Mouse (Mus musculus) left cerebral cortex, postnatal 4 days (tissue): ENCODE measurements at regions not wholly inside any gene's neighbourhood (a gene's known extent, or its start where the extent isn't known, plus 50 kb on each side); places are given as distances from the start of the nearest gene placed in this dataset.
"Not testable (repeated sequence)": the region's sequence is repeated elsewhere in the genome, so short reads cannot be mapped to it uniquely, and the experiment has no call there.

Source experiments
- DNase-seq: peaks from one replicate; pipeline ENCODE4 v3.0.0-alpha.2; 2022
- intact Hi-C: fragments of 180-260 bp; cut with DNase I; formaldehyde crosslinking; loops from one replicate; pipeline ENCODE4 v1.15.1; 2025

DNA sequence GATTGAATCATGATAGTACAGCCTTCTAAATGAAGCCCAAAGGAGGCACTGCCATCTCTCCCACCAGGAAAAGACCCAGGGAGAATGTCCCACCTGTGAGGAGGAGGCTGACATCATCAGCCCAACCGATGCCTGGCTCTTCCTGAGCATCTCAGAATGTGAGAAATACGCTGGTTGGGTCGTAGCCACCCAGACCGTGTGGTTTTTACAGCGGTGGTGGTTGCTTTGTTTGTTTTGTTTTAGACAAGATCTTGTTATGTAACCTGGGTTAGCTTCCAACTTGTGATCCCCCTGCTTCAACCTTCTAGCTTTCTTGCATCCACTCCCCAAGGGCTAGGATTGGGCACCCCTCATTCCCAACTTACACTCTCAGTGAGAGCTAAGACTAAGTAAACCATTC lies 122.0 kb upstream of the Klf3 start:
- intact Hi-C loops: no loop called here
- no peak for DNase-seq

DNA sequence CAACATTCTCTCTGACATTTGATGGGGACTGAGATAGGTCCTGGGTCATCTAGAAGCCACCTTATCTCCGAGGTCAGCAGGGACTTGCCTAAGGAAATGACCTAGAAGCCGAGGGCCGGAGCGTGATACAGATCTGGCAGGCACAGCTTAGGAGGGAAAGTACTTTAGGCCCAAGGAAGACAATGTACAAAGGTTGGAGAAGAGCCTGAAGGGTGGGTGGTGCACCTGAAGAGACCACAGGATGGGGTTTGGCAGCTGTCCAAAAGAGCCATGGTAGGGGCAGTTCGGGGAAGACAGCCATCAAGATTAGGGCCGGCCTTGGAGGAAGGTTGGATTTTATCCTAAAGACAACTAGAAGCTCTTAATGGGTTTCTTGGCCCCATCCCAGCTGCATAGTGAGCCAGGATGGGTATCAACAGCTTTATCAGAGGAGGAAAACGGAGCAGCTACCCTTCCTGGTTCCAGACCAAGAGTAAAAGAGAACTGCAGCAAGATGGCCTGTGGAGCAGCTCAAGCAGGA lies 120.8 kb upstream of the Klf3 start:
- intact Hi-C loops: no loop called here
- peak; percentile 20 for DNase-seq

DNA sequence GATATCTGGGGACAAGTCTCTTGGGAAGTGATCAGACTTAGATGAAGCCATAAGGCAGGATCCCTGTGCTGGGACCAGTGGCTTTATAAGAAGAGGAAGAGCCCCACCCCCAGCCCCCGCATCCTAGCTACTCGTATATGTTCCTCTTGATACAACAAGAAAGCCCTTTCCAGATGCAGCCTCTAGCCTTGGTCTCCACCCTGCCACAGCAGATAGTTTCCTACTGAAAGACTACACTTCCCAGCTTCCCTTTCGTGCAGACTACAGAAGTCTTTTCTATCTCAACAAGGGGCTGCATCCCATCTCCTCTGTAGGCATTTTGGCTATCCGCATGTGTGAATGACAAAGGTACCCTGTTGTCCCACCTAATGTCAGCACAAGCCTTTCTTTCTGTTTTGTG lies 119.8 kb upstream of the Klf3 start:
- intact Hi-C loops: no loop called here
- no peak for DNase-seq

DNA sequence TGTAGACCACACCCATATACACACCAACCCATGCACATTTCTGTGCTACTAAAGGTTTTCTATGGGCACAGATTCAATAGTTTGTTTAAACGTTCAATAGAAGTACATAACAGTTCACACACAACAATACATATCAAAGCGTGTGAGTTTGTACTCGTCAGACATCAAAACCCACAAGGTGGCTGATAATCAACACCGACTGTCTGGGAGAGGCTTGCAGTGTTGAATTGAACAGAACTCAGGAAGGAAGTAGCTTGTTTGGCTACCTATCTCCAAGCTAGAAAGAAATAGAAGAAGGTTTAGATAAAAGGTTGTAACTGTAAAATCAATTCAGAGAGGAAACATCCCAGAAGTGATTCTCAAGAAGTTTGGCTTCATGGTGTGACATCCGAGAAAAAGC lies 118.9 kb upstream of the Klf3 start:
- intact Hi-C loops: no loop called here
- no peak for DNase-seq

DNA sequence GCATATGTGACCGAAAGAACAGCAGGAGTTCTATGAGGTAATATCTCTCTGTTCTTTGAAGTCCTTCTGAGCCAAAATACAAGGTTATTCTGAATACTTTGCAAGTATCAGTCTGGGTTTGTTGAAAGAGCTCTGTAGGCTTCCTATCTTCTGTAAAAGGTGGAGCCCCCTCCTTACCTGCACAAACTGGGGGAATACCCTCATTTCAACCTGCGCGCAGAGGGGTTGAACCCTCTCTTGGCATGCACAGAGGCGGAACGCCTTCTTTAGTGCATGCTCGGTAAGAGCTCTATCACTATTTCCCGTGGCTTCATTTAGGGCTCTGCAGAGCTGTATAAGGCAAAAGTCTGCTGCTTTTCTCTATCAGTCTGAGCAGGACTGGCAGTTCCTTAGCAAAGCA lies 113.0 kb upstream of the Klf3 start:
- intact Hi-C loops: no loop called here
- no peak for DNase-seq

DNA sequence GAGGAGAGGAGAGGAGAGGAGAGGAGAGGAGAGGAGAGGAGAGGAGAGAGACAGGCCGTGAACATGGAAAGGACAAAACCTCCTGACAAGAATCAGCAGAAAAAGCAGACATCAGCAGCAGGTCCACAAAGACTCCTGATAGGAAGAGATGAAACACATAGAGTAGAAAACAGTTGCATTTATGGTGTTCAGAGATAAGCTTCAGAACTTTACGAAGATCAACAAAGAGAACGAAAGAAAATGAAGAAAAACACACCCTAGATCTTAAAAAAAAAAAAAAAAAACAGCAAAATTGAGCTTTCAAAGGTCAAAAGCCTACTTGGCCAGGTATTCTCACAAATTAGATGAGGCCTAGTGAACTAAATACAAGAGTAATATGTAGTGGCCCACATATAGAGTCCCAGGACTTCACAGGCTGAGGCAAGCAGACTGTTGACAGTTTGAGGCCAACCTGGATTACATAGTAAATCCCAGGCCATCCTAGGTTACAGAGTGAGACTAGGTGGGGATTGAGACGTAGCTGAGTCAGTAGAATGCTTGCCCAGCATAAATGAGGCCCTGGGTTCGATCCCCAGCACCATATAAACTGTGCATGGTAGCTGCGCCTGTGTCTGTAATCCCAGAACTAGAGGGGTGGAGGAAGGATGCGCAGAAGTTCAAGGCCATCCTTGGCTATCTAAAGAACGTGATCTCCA lies 111.6 kb upstream of the Klf3 start:
- DNase-seq: no peak
- intact Hi-C loops: no loop called here

DNA sequence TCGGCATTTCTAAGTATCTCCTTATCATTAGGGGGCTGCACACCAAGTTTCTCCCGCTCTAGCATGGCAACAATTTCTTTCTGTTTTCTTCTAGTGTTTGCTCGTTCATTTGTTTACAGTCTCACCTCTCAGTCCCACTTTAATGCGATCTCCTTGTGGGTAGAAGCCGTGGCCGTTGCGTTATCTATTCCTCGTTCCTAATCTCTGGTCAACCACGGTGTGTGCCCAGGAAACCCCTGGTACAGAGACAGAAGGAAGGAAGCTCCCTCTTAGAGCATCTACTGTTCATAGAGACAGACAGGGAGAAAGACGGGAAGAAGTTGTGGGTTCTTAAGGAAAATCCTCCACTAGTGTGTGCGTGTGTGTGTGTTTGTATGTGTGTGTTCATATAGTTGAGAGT lies 110.9 kb upstream of the Klf3 start:
- intact Hi-C loops: no loop called here
- no peak for DNase-seq

DNA sequence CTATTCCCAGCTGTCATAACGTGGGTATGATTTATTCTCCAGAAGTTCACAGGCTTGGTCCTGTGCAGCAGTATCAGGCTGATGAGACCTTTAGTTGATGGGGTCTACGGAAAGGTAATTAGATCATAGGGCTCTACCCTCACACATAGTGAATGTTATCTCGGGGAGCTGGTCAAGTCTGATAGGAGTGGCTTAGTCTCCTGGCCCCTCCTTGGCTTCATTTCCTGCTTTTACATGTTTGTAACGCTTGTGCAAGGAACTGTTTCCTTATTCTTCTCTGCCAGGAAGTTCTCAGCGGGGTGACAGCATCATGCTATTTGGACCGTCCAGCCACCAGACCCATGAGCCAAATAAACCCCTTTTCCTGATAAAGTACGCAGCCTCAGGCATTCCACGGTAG lies 109.6 kb upstream of the Klf3 start:
- intact Hi-C loops: no loop called here
- no peak for DNase-seq

DNA sequence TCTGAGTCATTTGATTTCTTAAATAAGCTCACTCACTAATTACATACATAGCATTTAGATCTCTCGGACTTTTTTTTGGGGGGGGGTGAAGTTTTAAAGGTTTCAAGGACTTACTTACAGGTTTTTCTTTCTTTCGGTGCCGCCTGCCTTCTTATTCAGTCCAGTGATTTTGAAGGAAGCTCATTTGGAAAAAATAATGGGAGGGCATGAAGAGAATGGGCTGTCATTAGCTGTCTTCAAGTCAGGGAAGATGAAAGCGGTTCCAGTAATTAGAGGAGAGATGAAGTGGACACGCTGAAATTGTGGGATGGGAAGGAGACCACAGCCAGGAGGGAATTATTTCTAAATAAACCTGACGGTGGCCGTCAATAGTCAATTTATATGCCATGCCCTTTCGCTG lies 108.6 kb upstream of the Klf3 start:
- intact Hi-C loops: no loop called here
- DNase-seq: no peak

DNA sequence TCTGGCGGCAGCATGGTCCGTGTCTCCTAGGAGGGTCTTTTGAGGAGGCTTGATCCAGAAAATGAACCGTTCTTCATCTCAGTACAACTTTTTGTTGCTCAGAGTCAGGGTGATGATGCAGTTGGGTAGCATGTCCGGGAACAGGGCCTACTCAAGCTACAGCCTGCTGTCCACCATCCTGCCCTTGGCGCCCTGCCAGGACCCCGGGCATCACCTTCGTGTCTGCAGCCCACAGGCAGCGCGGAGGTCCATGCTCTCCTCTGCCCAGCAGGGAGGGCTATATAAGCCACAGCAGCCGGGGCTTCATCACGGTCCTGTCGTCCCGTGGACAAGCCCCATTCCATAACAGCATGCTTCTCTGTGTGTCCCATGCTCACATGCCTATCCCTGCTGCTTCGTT lies 107.1 kb upstream of the Klf3 start:
- intact Hi-C loops: no loop called here

DNA sequence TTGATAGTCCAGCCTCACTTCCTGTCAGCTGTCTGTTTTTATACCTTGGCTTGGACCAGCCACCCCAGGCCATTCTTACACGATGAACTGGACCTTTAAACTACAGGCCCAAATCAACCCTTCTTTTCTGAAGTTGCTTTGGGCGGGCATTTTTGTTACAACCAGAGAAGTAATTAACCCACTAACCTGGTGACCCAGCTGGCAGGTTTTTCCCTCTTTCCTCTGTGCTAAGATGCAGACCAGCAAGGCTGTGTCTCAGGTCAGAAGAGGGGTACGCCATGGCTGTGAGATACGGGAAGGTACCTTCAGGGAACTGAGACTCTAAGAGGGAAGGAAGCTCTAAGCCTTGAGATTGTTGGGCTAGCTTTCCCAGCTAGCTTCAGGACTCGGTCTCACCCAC lies 105.7 kb upstream of the Klf3 start:
- no peak for DNase-seq
- intact Hi-C loops: no loop called here

More for the DNA sequence above, 107.1 kb upstream of the Klf3 start:
- peak; percentile 51 for DNase-seq

DNA sequence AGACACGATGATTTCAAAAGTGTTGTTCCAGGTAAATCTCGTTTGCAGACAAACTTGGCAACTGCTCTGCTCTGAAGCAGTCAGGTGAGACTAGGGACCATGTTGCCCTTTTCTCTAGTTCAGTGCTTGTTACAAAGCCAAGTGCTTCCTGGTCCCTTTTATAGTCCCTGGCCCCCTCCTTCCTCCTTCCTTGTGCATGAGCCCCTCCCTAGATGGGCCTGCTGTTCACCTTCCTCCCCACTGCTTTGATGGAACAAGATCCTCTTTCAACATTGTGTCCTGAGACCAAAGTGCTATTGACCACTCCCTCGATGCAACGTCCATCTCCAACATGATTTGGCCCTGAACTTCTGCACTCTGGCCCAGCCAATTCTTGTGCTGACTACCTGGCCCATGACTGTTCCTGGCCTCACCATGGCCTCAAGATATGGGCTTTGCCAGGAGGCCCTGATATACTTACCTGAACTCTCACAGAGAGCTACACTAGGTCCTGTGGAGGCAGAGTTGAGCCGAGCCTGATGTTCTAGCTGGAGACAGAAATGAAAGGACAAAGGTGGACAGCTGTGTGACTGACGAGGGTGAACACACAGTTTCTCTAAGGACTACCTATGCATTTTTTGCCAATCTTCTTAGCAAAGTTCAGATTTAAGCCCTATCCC lies 104.6 kb upstream of the Klf3 start:
- intact Hi-C loops: no loop called here
- DNase-seq: no peak

DNA sequence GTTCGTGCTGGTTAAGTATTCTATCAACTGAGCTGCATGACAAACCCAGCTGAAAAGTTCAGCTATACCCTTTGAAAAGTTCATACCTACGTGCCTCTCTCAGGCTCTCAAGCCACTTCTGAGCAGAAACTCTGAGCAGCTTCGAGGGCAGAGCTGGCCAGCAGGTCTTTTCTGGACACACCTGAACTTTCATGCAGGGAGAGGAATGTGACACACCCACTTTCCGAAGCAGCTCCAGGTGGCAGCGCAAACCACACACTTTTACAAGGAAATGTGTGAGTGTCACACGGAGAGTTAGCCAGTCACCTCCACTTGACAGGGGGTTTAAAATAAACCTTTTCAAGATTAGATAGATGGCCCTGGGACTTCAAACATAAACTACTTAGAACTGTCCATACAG lies 103.2 kb upstream of the Klf3 start:
- intact Hi-C loops: loop anchor here (10.0 kb wide), 1 partner anchor 105 kb away; the partner anchor contains the start of gene Klf3
- no peak for DNase-seq

DNA sequence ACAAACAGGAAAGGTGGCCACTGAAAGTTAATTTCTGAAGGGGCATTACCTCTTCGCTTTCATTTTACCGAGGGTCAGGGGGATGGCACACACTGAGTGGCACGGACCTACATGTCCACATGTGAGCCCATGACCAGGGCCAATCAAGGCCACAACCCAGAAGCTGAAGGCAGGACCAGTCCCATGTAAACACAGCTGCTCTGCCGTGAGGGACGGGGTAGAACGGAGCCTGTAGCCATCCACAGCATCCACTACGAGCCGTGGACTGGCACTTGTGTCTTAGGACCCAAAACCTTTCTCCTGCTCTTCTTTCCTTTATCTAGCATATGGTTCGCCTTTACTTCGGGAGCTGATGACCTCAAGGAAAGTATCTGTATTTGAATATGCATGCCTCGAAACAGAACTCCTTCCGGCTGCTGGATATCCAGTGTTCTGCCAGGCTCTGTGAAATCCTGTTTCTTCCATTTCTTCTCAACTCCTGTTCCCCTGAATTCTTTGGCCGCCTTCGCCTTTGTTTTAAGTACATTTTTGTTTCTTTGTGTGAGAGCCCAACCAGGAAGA lies 101.9 kb upstream of the Klf3 start:
- intact Hi-C loops: loop anchor here (10.0 kb wide), 1 partner anchor 104 kb away; the partner anchor contains the start of gene Klf3
- peak; percentile 19 for DNase-seq

DNA sequence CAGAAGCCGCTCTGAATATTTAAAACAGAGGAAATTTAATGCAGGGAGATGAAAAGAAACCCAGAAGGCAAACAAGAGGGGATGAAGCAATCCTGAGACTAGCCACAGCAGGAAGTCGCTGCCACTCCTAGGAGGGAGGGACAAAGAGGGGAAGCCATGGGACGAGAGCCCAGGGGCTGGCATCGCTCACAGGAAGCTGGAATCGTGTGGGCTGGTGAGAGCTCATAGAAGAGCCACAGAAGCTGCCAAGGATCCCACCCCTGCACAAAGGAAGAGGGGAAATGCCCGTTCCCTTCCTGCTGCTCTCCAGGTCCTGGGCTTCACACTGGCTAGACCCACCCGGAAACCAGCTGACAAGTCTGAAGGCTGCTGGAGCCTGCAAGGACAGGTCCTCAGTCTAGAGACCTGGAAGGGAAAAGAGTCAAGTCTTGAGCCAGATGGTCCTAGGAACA lies 101.4 kb upstream of the Klf3 start:
- DNase-seq: peak; percentile 94
- intact Hi-C loops: loop anchor here (10.0 kb wide), 1 partner anchor 103 kb away; the partner anchor contains the start of gene Klf3

DNA sequence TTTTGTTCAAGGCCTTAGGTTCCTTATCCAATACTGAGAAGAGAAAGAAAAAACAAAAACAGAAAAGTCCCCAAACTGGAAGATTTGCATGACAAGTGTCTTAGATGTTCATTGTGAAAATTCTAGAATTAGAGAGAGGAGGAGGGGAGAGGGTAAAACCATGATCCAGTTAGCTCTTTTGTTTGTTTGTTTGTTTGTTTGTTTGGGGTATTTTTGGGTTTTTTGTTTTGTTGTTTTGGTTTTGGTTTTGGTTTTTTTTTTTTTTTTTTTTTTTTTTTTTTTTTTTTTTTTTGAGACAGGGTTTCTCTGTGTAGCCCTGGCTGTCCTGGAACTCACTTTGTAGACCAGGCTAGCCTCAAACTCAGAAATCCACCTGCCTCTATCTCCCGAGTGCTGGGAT lies 100.8 kb upstream of the Klf3 start:
- intact Hi-C loops: loop anchor here (10.0 kb wide), 1 partner anchor 102 kb away; the partner anchor contains the start of gene Klf3
- DNase-seq: not testable (repeated sequence)

DNA sequence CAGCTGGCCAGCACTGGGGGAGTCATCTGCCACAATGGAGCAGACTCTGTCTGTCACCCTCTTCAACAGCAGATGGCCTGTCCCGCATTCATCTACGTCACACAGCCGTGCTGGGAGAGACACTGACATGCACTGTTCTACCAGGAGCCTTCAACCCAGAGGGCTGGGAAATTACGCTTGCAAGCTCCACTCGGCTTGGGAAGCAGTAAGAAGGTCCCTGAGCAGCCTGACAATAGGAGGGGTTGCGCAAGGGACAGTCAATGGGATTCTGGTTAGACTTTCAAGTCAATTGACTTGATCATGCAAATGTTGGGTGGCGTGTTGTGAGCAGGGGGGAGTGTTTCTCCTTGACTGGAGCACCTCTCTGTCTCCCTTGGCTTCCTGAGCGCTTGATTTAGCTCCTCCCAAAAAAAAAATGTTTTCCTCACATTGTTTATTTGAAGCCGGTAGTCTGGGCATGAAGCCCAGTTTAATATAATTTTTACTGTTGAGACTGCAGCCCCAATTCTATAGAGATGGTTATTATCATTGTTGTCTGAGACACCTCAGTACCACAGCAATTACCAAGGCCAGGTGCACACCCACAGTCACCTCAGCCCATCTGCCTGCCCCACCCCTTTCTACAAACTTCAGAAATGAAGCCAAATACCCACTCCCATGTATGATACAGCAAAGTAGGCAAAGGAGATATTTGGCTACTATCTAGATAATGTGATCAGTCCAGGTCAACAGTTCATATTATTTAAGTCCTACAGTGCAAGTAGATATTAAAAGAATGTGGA lies 99.9 kb upstream of the Klf3 start:
- DNase-seq: peak; percentile 92
- intact Hi-C loops: loop anchor here (10.0 kb wide), 1 partner anchor 102 kb away; the partner anchor contains the start of gene Klf3

DNA sequence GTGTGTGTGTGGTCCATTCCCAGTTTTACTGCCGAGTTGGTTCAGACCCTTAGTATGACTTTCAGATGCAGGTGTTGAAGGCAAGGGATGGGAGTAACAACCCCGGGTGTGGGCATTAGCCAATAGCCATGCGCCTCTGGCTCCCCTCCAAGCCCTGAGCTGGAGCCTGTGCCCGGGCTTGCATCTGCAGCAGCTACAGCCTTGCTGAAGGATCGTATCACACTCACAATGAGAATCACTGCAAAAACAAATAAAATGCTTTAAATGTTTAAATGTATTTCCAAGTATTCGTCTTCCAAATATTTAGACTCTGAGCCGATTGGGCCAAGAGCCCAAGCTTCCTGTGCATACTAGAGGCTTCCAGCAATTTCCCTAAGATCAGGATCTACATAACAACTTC lies 99.0 kb upstream of the Klf3 start:
- intact Hi-C loops: loop anchor here (10.0 kb wide), 1 partner anchor 101 kb away; the partner anchor contains the start of gene Klf3
- peak; percentile 91 for DNase-seq

DNA sequence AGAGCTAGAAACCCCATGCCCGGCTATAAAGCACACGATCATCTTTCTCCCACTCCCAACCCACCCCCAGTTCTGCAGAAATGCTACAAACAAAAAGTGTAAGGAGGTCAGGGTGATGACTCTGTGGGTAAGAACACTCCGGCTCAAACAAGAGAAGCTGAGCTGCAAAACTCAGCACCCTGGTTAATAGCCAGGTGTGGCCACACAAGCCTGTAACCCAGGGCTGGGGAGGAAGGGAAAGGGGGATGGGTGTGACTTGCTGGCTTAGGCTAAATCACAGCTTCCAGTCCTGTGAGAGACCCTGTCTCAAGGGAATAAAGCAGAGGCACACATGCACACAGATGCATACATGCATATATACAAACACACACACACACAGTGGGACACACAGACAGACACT lies 96.6 kb upstream of the Klf3 start:
- DNase-seq: no peak
- intact Hi-C loops: loop anchor here (10.0 kb wide), 1 partner anchor 98 kb away; the partner anchor contains the start of gene Klf3

DNA sequence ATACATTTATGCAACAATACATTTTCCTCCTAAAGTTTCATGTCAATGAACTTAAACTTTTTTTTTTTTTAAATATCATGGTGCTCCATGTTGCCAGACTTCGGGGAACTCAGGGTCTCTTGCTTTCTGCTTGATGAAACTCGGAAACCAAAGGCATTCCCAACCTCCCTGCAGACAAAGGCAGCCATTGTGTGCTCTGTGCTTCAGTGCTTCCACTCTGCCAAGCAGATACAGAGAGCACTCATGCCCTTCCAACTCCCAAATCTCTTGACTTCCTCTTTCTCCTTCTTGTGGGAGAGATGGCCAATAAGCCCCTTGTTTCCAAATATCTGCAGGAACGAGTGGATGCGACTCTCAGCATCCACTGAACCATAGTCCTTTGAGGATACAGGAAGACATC lies 94.0 kb upstream of the Klf3 start:
- intact Hi-C loops: loop anchor here (10.0 kb wide), 1 partner anchor 96 kb away; the partner anchor contains the start of gene Klf3
- no peak for DNase-seq

DNA sequence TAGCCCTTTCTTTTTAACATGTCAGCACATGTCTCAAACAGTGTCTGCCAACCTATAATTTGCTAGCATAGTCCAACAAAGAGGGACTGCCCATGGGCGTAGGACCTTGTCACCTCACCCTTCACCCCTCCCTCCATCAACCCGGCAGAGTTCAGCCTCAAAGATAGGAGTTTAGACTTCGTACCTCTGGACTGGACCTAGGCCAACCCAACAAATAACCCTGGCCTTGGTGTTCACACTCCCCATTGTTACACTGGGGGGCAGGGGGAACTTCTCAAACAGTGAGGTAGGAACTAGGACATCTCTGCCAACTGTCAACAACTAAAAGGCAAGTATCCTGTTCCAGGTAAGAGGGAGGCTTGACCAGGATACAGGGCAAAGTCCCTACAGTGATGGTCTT lies 93.0 kb upstream of the Klf3 start:
- DNase-seq: no peak
- intact Hi-C loops: no loop called here
